Mouse (Mus musculus) adrenal gland, adult 8-10 months (tissue): ENCODE data around the gene Rftn1. TPM values are rescaled to one million over a fixed set of nuclear protein-coding genes. Genes with fewer than 3 reads are reported as not detected.
"Not testable (repeated sequence)": the region's sequence is repeated elsewhere in the genome, so short reads cannot be mapped to it uniquely, and the experiment has no call there.

Experiments
- DNase-seq: peaks from one replicate; pipeline ENCODE4 v3.0.0; 2022
- total RNA-seq, 4 experiments: library from RNA; stranded (reverse); gene quantifications; 2 replicates each; pipeline ENCODE4 v1.2.4; 2022

Gene Rftn1
- total RNA-seq, 4 experiments from 2014 or later = 9.1 to 12.9 (median 11.4) TPM

DNA sequence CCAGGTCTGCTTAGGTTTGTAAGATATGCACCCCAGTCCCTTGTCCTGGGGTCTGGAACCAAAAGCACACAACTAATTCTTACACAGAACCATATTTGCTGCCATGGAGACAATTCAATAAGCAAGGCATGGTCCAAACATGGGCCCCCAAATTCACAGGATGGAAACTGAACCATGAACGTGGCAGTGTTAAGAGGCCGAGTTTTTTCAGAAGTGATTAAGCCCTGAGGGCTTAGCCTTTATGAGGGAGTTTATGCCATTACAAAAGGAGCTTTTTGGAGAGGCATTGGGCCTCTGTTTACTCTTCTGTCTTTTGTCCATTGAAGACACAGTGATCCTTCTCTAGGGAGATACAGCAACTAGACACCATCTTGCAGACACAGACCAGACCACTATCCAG, 63.9 kb downstream of the Rftn1 start:
- DNase-seq = no peak

DNA sequence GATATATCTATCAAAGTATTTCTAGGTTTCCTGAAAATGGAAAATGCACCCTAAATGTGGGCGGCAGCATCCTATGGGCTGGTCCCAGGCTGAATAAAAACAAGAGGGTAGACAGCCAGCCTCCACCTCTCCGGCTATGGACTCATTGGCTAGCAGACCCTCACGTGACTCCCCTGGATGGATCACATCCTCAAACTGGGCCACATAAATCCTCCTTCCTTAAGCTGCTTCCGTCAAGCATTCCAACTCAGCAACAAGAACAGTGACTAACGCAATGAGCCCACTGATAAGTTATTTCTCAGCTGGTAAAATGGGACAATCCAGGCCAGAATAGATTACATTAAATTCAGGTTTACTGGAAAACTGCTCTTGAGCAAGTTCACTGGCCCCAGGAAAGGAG, 64.6 kb downstream of the Rftn1 start:
- no peak for DNase-seq

DNA sequence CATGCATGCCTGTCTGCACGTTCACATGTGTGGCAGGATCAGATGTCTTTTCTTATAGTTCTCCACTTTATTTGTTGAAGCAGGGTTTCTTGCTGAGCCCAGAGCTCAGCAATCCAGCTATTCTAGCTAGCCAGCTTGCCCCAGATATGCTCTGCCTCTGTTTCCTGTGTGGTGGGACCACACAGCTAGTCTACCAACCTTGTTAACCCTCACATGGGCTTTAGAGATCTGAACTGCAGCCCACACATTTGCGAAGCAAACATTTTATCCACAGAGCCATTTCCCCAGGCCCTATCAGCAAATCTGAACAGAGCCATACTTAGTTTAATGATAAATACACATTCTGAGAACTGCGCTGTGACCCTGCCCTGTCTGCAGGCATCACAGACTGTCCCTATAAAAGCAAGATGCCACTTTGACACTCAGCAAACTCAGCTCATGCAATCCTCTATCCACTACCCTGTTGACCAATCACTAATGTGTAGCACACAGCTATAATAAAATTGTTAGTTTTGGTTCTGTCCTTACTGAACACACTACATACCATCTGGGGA, 65.2 kb downstream of the Rftn1 start:
- no peak for DNase-seq

DNA sequence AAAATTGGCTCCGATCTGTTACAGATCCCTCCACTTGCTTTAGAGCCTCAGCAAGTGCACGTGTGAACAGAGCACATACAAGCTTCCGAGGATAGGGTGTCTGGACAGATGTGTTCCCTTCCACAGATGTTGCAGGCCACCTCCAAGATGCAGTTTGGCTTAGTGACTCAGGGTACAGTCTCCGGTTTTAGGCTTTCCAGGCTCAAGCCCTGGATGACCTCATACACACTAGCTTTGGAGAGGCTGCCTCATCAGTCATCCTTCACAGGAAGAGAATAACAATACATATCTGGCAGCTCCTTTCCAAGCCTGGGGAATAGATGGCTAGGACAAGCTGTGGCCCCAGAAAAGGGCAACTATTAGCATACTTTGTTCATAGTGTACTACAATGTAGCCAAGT, 65.8 kb downstream of the Rftn1 start:
- DNase-seq = no peak

DNA sequence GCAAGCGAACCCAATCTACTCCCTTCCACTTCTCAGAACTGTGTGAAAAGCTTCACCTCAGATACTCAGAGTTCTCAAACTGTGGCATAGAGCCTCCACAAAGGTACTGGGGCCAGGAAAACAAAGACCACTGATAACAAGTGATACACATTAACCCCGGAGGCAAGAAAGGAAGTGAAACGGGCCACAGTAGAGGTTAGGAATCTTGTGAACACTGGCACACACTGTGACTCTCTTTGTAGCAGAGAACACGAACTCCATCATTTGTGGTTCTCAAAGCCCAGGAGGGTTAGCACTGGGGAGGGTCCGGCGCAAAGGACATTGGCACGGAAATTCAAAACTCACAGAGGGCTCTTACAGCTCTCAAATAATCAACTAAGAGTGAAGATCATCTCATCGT, 67.9 kb downstream of the Rftn1 start:
- no peak for DNase-seq

DNA sequence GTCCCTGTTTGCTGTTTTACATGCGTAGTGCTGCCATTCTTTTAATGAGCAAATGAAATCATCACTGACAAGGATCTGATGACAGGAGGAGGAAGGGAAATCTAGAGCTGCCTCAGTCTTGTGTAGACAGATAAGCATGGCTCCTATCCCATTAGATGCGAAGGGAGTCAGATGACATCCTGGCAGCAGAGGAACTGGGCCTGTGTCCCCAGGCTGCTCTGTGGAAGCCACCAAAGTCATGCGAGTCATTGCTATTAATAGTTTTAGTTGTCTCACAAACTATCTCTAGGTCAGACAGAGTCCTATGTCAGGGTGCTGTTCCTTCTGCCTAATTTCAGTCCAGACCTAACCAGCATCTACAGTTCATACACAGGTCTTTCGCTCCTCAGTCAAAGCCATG, 70.4 kb downstream of the Rftn1 start:
- no peak for DNase-seq

DNA sequence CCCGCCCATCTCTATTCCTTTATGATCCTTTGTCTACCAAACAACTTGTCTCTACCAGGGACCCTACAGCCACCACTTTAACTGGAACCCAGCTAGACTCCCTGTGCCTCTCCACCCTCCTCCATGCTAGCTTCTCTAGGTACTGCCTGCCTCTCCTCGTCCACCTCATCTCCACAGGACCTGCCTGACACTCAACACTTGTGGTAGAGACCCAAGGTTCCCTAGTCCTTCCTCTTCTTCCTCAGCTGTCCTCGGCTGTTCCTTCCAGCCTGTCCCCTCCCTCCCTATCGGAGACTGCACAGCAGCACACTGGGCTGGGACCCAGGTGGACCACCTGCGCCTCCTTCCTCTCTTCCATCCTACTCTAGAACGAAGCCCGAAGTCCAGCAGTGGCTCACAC, 73.0 kb downstream of the Rftn1 start:
- DNase-seq = no peak

DNA sequence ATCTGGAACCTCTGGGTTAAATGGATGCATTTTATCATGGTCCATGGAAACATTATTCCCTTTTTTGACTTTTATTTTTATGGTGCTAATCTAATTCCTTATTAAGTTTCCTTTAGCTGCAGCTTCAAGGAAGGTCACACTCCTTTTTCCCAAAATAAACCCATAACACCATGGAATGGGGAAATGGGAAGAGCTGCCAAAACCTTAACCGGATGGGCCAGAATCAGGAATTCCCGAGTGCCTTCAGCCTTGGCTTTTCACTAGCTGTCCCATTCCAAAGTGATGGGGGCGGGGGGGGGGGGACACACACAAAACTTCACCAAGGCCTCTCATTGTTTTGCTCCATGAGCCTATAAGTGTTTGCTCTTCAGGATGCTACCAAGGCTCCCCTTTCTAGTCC, 73.5 kb downstream of the Rftn1 start:
- DNase-seq = no peak

DNA sequence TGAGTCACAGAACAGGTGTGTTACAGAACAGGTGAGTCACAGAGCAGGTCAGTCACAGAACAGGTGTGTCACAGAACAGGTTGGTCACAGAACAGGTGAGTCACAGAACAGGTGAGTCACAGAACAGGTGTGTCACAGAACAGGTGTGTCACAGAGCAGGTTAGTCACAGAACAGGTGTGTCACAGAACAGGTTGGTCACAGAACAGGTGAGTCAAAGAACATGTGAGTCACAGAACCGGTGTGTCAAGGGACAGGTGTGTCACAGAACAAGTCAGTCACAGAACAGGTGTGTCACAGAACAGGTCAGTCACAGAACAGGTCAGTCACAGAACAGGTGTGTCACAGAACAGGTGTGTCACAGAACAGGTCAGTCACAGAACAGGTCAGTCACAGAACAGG, 74.1 kb downstream of the Rftn1 start:
- DNase-seq = not testable (repeated sequence)

DNA sequence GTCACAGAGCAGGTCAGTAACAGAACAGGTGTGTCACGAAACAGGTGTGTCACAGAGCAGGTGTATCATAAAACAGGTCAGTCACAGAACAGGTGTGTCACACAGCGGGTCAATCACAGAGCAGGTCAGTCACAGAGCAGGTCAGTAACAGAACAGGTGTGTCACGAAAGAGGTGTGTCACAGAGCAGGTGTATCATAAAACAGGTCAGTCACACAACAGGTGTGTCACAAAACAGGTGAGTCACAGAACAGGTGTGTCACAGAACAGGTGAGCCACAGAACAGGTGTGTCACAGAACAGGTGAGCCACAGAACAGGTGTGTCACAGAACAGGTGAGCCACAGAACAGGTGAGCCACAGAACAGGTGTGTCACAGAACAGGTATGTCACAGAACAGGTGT, 74.8 kb downstream of the Rftn1 start:
- not testable (repeated sequence) for DNase-seq

DNA sequence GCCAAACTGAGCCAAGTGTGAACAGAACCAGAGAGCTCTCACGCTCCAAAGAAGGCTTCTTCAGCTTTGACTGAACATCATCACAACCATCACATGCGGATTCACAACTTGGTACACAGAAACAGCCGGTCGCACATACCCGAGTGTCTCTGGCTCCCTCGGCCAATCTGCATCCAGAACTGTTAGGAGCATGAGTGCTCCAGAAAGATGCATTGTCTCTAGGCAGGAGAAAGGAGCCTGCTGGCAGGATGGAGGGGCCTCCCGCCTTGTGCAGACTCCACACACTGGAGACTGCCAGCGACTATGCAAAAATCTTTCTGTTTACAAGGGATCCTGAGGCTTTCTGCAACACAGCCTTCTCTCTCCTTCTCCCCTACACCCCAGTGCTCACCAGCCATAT, 75.8 kb downstream of the Rftn1 start:
- no peak for DNase-seq

DNA sequence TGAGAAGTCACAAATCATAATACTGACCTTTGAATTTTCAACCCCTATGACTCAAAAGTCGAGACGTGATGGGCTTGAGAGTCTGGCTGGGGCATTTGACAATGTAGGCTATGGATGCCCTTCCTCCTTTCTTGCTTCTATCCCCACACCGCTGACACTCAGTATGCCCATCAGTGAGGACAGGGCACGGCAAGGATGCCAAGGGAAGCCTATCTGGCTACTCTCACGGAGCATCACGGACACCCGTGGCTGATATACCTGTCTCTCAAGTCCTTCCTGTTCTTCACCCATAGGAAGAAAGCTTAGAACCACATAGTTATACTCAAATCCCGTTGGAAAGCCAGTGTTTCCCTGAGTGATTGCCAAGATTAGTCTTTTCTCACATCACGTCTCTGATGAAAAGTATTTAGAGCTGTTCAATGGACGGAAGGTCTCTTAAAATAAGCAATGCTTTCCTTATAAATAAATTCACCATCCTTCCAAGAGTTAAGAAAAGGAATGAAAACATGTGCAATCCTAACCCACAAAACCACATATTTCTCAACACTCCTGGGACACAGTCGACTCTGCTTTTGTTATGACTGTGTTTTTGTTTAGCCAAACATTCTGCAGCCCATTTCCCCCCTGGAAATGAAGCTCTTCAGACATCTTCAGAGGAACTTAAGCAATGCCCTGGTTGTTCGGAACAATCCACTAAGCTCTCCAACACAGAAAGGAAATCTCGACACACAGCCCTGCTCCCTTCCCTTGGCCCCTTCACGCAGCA, 79.6 kb downstream of the Rftn1 start:
- DNase-seq = no peak

DNA sequence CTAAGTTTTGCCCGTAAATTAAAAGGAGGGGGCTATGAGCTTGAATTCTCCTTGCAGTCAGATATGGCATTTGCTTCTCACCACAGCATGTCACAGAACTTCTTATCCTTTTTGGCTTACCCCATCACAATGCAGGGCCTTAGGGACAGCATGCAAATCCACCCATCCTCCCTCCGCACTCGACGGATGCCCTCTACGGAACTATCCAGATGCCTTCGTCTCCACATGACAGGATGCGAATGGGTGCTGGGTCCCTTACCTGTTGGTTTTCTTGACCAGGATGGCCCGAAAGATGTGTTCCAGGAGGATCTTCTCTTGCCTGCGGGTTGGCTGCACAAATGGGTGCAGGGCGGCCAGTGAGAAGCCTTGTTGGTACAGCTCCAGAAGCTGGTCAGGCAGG, 83.7 kb downstream of the Rftn1 start:
- DNase-seq = no peak

DNA sequence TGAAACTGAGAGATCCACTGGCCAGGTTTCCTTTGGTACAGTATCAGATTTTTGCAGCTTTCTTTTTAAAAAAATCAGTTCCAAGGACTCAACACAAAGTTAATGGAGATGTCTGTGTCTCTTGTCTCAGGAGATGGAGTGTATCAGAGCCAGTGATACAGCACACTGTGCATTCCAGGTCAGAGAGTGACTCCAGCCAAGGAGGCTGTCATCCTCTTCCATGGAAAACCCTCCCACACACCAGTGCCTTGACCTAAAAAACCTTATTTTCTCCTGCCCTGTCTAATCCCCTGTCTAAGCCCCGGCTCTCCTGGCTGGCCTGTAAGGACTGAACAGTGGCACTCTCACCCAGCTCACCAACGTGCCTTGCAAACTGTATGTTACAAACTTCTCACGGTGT, 86.3 kb downstream of the Rftn1 start:
- no peak for DNase-seq

DNA sequence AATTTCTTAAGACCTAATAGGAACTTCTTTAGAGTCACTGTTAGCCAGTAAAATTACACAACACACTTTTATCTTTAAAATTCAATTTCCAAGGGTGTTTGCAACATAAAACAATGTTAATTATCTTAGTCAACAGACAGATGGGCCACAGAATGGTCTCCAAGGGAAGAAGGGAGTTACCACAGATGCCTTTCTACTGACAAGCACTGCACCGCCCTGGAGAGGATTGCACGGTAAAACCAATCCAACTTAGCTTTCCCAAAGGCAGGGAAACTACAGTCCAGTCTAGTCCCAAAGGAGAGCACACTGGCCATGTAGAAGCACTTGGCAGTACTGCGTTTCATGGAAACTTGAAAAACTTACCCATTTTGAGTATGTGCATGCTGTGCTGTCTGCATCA, 89.1 kb downstream of the Rftn1 start:
- DNase-seq = no peak

DNA sequence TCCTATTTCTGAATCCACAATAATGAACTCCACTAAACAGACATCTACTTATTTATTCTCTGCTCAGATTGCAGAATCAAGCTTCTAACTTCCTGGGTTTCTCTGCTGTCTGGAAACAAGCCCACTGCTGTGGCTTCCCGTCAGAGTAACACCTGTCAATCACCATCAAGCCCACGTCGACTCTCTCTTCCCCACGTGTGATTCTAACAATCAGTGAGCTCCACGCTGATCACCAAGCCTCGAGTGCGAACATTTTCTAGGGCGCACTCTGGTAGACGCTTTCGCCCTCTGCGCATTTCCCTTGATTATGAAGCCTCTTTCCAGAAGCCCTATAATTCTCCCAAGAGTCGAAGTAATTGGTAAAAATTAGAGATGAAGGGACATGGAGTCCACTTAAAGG, 90.4 kb downstream of the Rftn1 start:
- no peak for DNase-seq

DNA sequence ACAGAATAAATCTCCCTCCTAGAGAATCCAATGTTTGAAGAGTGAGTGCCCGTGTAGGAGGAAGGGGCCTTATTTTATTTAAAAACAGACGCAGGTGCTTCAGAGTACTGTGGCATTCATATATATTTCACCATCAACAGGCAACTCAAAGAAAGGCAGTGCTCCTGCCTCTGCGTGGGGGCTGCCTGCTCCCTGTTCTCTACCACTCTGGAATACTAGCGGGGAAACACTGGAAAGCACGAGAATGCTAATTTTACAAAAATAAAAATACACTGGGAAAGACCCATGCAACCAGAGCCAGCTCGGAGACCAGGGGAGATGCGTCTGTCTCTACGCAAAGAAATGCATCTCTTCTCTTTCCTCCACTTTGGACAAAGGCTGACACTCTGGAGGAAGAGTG, 91.1 kb downstream of the Rftn1 start:
- DNase-seq = no peak

DNA sequence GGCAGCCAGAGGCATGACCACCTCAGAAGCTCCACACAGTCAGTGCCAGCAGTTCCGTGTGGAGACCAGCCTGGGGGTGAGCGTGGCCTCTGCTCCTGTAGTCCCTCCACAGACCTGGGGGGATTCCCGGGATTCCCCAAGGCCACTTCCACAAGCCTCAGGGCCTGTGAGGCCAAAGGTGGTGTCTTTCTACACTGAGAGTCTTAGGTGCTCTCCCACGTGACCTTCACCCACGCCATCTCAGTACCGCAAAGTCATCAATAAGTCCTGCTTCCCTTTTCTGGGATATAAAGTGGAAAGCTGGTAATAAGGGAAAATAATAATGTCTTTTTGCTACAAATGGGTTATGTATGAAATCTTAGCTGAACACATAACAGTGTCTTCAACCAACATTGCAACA, 92.2 kb downstream of the Rftn1 start:
- DNase-seq = no peak

DNA sequence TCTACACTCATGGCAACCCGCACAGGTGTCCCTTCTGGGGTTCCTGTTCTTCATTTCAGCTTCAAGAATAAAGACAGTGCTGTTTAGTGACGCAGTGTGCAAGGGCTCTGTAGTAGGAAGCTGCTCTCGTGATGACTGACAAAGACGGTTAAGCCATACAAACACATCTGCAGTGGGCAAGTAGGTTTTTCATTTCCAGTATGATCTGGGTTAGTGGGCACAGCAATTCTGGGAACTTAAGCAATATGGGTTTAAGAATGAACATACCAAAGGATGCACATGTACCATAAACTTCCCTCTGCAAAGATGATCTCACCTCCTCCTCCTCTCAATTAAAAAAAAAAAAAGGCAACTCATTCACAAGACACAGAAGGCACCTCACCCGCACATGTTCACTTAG, 92.6 kb downstream of the Rftn1 start:
- no peak for DNase-seq

DNA sequence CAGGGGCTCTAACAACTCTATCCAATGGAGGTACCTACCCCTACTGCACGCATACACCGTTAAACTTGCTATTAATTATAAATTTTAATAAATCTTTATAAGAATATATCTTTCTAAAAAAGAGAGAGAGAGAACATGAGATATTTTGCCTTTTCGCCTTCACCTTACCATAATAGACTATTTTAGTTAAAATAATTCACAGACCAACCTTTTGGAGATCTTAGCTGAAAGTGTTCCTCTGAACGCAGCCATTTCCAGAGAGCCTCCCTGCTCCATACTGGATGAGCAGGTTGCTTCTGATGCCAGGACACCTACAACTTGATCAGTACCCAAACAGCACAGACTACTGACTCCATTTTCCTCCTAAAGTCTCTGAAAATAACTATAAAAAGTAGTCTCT, 94.2 kb downstream of the Rftn1 start:
- no peak for DNase-seq

DNA sequence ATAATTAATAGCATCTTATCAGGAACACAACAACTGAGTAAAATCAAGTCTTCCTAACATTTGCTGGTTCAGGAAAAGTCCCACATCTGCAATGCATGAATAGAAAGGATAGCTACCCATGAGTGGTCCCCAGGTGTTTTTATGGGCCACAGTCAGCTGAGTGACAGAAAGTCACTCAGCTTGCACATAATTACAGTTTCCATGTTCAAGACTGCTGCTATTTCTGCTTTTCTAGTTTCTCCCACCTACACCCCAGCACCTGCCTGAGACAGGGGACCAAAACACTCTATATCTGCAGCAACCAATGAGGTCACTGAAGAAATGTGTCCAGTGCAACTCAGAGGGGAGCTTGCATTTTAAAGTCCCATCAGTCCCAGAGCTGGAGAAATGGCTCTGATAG, 95.9 kb downstream of the Rftn1 start:
- no peak for DNase-seq

DNA sequence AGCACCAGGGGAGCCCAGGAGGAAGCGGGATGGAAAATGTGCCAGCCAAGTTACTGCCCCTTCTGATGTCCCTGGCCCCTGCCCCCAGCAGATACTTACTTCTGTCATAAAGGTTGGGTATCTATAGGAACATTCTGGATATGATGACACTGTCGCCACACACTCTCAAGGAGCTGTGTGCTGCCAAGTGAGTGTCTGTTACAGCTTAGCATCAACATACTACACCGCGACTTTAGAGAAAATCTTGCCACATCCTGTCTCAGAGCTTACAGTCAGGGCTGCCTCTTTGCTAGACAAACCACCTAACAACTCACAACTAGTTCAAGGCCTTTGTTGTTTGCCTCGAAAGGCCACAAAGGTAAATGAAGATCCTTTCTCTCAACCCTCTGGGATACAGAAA, 96.4 kb downstream of the Rftn1 start:
- no peak for DNase-seq

DNA sequence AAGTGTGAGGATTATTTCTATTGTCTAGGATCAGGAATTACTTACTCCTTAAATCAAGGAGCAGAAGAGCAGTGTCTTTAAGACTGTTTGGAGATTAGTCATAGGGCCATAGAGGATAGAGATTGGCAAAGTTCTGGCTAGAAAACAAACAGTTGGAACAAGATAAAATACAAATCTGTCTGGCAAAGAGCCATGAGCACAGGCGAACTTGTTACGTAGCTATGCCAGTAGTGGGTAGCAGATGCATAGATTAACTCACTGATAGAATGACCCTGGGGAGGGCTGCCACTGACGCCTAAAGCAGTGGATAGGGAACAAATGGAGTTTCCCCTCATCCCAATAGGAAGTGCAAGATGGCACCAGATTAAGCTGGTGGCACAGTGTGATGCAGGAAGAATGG, 97.1 kb downstream of the Rftn1 start:
- no peak for DNase-seq

DNA sequence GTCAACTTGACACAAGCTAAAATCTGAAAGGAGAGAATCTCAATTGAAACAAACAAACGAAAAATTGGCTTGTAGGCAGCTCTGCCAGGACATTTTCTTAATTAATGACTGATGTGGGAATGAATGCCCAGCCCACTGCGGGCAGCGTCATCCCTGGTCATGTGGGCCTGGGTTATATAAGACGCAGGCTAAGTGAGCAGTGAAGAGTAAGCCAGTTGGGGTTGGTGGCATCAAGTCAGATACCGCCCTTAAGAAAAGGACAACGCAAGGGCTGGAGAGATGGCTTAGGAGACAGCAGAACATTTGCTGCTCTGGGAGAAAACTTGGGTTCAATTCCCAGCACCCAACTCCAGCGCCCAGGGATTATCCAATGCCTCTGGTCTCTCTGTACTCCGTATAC, 97.6 kb downstream of the Rftn1 start:
- no peak for DNase-seq

DNA sequence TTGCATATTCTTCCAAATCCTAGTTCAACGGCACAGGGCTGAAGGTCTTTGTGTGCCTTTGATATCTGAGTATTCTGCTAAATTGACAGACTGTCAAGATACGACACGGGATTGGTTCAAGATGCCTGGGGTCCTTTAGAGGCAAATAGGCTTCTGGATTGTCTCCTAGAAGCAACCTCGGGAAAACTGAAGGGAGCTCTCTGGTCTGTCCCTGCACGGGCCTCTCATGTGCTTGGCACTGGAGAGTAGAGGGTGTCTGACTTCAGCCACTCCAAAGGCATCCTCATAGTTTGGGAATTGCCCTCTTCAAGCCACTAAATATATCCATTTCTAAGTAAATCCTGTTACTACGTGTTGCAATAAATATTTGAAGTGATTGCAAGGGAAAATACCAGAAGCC, 98.6 kb downstream of the Rftn1 start:
- DNase-seq = no peak
